Mouse (Mus musculus) lung, embryonic 15.5 days (tissue): ENCODE data around the gene Cops6. TPM values are rescaled to one million over a fixed set of nuclear protein-coding genes. Genes with fewer than 3 reads are reported as not detected.

Experiments used
- ATAC-seq: fragments of 200-750 bp; cut with Nextera tagmentation; 2 replicates; pipeline ENCODE4 v1.8.0; 2017; ENCODE audit warnings: moderate number of reproducible peaks, borderline replicate concordance; ENCODE audit not compliant: low FRiP score, low TSS enrichment; ENCODE audit errors: extremely low read depth
- H3K27ac ChIP-seq: fragments of 300-500 bp; sonication (generic); 2 replicates; pipeline ENCODE4 v1.5.1; 2015; ENCODE audit warnings: moderate library complexity, mild to moderate bottlenecking, inconsistent platforms
- H3K27me3 ChIP-seq: fragments of 300-500 bp; sonication (generic); 2 replicates; pipeline ENCODE4 v1.6.1; 2015; ENCODE audit warnings: inconsistent platforms
- H3K36me3 ChIP-seq: fragments of 300-500 bp; sonication (generic); 2 replicates; pipeline ENCODE4 v1.6.1; 2015; ENCODE audit warnings: inconsistent platforms
- H3K4me1 ChIP-seq: fragments of 300-500 bp; sonication (generic); 2 replicates; pipeline ENCODE4 v1.6.1; 2015; ENCODE audit warnings: inconsistent platforms
- H3K4me2 ChIP-seq: fragments of 300-500 bp; sonication (generic); 2 replicates; pipeline ENCODE4 v1.6.1; 2015; ENCODE audit warnings: inconsistent platforms, mild to moderate bottlenecking, moderate library complexity
- H3K4me3 ChIP-seq: fragments of 300-500 bp; sonication (generic); 2 replicates; pipeline ENCODE4 v1.5.1; 2015; ENCODE audit warnings: mild to moderate bottlenecking, inconsistent platforms
- H3K9ac ChIP-seq: fragments of 300-500 bp; sonication (generic); 2 replicates; pipeline ENCODE4 v1.6.1; 2015; ENCODE audit warnings: inconsistent platforms
- H3K9me3 ChIP-seq: fragments of 300-500 bp; sonication (generic); 2 replicates; pipeline ENCODE4 v1.6.1; 2016; ENCODE audit warnings: inconsistent platforms
- WGBS: fragments of 180-500 bp; shearing (Covaris S2); methylation state at CpG from one replicate; pipeline ENCODE4 v1.1.7; 2015; 5-methylcytosine and 5-hydroxymethylcytosine counted together
- microRNA counts: library from miRNA; unstranded; fragments of <30 nt; microRNA quantifications from one replicate; lab custom pipeline; 2016
- microRNA-seq: library from miRNA; unstranded; fragments of <30 nt; microRNA quantifications from one replicate; pipeline ENCODE4, GENCODE M21; 2016
- polyA plus RNA-seq: library from polyadenylated mRNA; unstranded; fragments of >200 nt; fragmentation: Nextera tagmentation; extraction: Ambion mirVana; gene quantifications from 2 replicates; pipeline ENCODE4 v1.2.1, GENCODE M21; 2015

The Cops6 gene
- polyA plus RNA-seq, 1 experiment from 2014 or later, result 316 TPM

DNA sequence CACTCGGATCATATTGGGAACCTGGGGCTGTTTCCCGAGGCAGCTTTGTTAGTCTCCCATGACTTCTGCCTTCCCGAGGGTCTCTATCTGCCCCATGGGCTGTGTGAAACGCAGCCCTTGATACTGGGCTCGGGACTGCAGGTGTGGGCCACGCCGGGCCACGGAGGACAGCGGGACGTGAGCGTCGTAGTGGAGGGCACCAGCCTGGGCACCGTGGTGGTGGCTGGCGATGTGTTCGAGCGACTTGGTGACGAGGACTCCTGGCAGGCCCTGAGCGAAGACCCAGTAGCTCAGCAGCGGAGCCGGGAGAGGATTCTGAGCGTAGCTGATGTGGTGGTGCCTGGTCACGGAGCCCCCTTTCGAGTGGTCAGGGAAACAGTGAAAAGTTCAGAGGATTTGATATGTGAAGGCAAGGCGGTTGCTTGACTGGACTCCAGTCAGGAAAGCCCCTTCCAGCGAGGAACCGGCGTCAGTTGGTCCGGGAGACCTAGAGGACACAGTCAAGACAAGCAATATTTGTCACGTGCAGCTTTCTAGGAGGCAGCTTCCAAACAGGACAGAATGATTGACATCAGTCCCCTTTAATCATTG is 34.0 kb downstream of the Cops6 start:
- H3K4me3 ChIP-seq, result peak overlapping the region; percentile 72
- WGBS, result under 1% methylated on average over 29 of the region's 29 CpGs
- H3K9ac ChIP-seq, result peak overlapping the region; percentile 79
- peaks cover 3% of the 10 kb centered on the region; the same call in 1 of the 2 replicates for H3K4me1 ChIP-seq
- ATAC-seq, result peak; percentile 63
- H3K4me2 ChIP-seq, result peak overlapping the region; percentile 93
- peak overlapping the region; percentile 82 for H3K27ac ChIP-seq
- no peaks in the 10 kb centered on the region for H3K27me3 ChIP-seq
- peaks cover 7% of the 10 kb centered on the region; the same call in 1 of the 2 replicates for H3K36me3 ChIP-seq
- H3K9me3 ChIP-seq, result no peaks in the 10 kb centered on the region

DNA sequence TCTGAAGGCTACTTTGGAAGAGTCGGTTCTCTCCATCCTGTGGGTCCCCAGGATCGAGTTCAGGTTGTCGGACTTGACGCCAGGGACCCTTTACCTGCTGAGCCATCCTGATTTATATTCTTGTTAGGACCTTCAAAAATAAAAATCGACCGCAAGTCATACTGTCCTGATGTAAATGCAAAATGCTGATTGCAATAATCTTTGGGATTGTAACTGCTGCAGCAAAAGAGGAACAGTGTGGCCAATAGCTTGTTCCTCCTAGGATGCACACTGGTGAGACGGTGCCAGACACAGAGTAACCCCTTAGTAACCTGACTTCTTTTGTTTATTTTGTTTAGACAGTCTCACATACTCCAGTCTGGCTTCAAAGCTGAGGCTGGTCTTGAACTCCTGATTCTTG is 34.6 kb downstream of the Cops6 start:
- Histone ChIP-seq H3K27ac (no peak overlapping the region), H3K4me3 (peak overlapping the region; percentile 72), H3K36me3 (peaks cover 7% of the 10 kb centered on the region; the same call in 1 of the 2 replicates), H3K4me1 (peaks cover 3% of the 10 kb centered on the region; the same call in 1 of the 2 replicates), H3K27me3 (no peaks in the 10 kb centered on the region), H3K4me2 (peak overlapping the region; percentile 93), H3K9ac (peak overlapping the region; percentile 79), H3K9me3 (no peaks in the 10 kb centered on the region)
- ATAC-seq, result no peak
- 68% methylated on average over 7 of the region's 7 CpGs for WGBS

- Histone ChIP-seq H3K27me3 (no peaks in the 10 kb centered on the region), H3K9me3 (no peaks in the 10 kb centered on the region), H3K36me3 (no peaks in the 10 kb centered on the region), H3K4me1 (no peaks in the 10 kb centered on the region), H3K27ac (no peak overlapping the region), H3K4me2 (no peak overlapping the region), H3K4me3 (no peak overlapping the region), H3K9ac (no peak overlapping the region)
- WGBS, result 23% methylated on average over 1 of the region's 1 CpGs
- no peak for ATAC-seq
Observed at GRCm38 (mm10) chr5:138199576-138199975, 38.7 kb downstream of the Cops6 start.

GRCm38 (mm10) chr5:138202086-138202485 is 41.2 kb downstream of the Cops6 start:
- Histone ChIP-seq H3K4me3 (no peak overlapping the region), H3K27me3 (no peaks in the 10 kb centered on the region), H3K27ac (no peak overlapping the region), H3K4me2 (no peak overlapping the region), H3K4me1 (no peaks in the 10 kb centered on the region), H3K9ac (no peak overlapping the region), H3K9me3 (no peaks in the 10 kb centered on the region), H3K36me3 (no peaks in the 10 kb centered on the region)
- ATAC-seq, result no peak
- WGBS, result 84% methylated on average over 3 of the region's 3 CpGs

GRCm38 (mm10) chr5:138207253-138207652 is 46.4 kb downstream of the Cops6 start:
- Histone ChIP-seq H3K4me2 (no peak overlapping the region), H3K9ac (no peak overlapping the region), H3K4me3 (no peak overlapping the region), H3K9me3 (no peaks in the 10 kb centered on the region), H3K27me3 (no peaks in the 10 kb centered on the region), H3K27ac (no peak overlapping the region), H3K4me1 (no peaks in the 10 kb centered on the region), H3K36me3 (no peaks in the 10 kb centered on the region)
- ATAC-seq, result no peak
- 72% methylated on average over 1 of the region's 1 CpGs for WGBS

- Histone ChIP-seq H3K36me3 (no peaks in the 10 kb centered on the region), H3K4me1 (no peaks in the 10 kb centered on the region), H3K4me2 (no peak overlapping the region), H3K27ac (no peak overlapping the region), H3K4me3 (no peak overlapping the region), H3K9ac (no peak overlapping the region), H3K27me3 (no peaks in the 10 kb centered on the region), H3K9me3 (no peaks in the 10 kb centered on the region)
- ATAC-seq, result no peak
- WGBS, result 80% methylated on average over 4 of the region's 4 CpGs
Observed at GRCm38 (mm10) chr5:138207873-138208272, 47.0 kb downstream of the Cops6 start.

MicroRNA genes within 50 kb of the gene (microRNA counts, 519-probe panel; counts per million panel counts)
- microRNA mmu-miR-106b (lab: Ali Mortazavi, UCI), result 3,376 counts per million, percentile 89 among the panel's probes with 10 or more counts
- 4,018 counts per million, percentile 96 among the panel's probes with 10 or more counts for microRNA mmu-miR-25 (lab: Ali Mortazavi, UCI)
- microRNA mmu-miR-93 (lab: Ali Mortazavi, UCI), result 3,323 counts per million, percentile 88 among the panel's probes with 10 or more counts

Small RNA genes lying within 50 kb of the gene (microRNA-seq; reads per million reads assigned to microRNA genes)
- gene Mir106b, result 7,826 reads per million, percentile 93 among the genes with 10 or more reads in this experiment
- 527 reads per million, percentile 71 among the genes with 10 or more reads in this experiment for gene Mir25
- 11,765 reads per million, percentile 95 among the genes with 10 or more reads in this experiment for gene Mir93

Other genes with a start within 250 kb of the Cops6 start
- 0.33 and 0.37 TPM in 2 replicates for gene Cyp3a13, start 239.5 kb upstream of the Cops6 start, polyA plus RNA-seq
- gene Gjc3, start 198.0 kb upstream of the Cops6 start, polyA plus RNA-seq, result 0.10 and 0.12 TPM in 2 replicates
- gene Azgp1, start 179.6 kb upstream of the Cops6 start, polyA plus RNA-seq, result 0.17 TPM in 1 of 2 replicates, not detected in the other
- gene Smok3a, start 139.8 kb upstream of the Cops6 start, polyA plus RNA-seq, result not detected in 2 replicates
- gene Smok3b, start 139.6 kb upstream of the Cops6 start, polyA plus RNA-seq, result not detected in 2 replicates
- not detected in 2 replicates for gene Smok3c, start 107.9 kb upstream of the Cops6 start, polyA plus RNA-seq
- 15.8 and 16.6 TPM in 2 replicates for gene Zkscan1, start 76.0 kb upstream of the Cops6 start, polyA plus RNA-seq
- 61.3 and 66.3 TPM in 2 replicates for gene Zscan21, start 44.2 kb upstream of the Cops6 start, polyA plus RNA-seq
- 20.8 and 21.3 TPM in 2 replicates for gene Zfp113, start 5.3 kb upstream of the Cops6 start, polyA plus RNA-seq
- 22.8 and 26.2 TPM in 2 replicates for gene Ap4m1, start 10.9 kb downstream of the Cops6 start, polyA plus RNA-seq
- gene Mcm7, start 11.4 kb downstream of the Cops6 start, polyA plus RNA-seq, result 216 and 228 TPM in 2 replicates
- gene Taf6, start 26.4 kb downstream of the Cops6 start, polyA plus RNA-seq, result 86.7 and 92.3 TPM in 2 replicates
- gene Cnpy4, start 26.4 kb downstream of the Cops6 start, polyA plus RNA-seq, result 61.0 and 63.5 TPM in 2 replicates
- gene Mblac1, start 33.2 kb downstream of the Cops6 start, polyA plus RNA-seq, result 9.1 and 9.7 TPM in 2 replicates
- gene Nxpe5, start 64.8 kb downstream of the Cops6 start, polyA plus RNA-seq, result not detected in 2 replicates
- gene Lamtor4, start 94.4 kb downstream of the Cops6 start, polyA plus RNA-seq, result 58.1 and 58.6 TPM in 2 replicates
- gene BC037034, start 103.0 kb downstream of the Cops6 start, polyA plus RNA-seq, result 4.5 and 5.7 TPM in 2 replicates
- gene Gal3st4, start 111.8 kb downstream of the Cops6 start, polyA plus RNA-seq, result 1.1 and 2.0 TPM in 2 replicates
- 0.13 and 0.24 TPM in 2 replicates for gene Gm43720, start 118.9 kb downstream of the Cops6 start, polyA plus RNA-seq
- 18.9 and 20.6 TPM in 2 replicates for gene Gpc2, start 118.9 kb downstream of the Cops6 start, polyA plus RNA-seq
- gene Stag3, start 119.2 kb downstream of the Cops6 start, polyA plus RNA-seq, result 2.6 and 3.6 TPM in 2 replicates
- 0.39 TPM in 1 of 2 replicates, not detected in the other for gene Pvrig, start 180.9 kb downstream of the Cops6 start, polyA plus RNA-seq